Mouse (Mus musculus) spleen, adult 18-20 months (tissue): Measurements from ENCODE around the gene Ccdc177.
"Not testable (repeated sequence)": the region's sequence is repeated elsewhere in the genome, so short reads cannot be mapped to it uniquely, and the experiment has no call there.

Experiments used
- DNase-seq, 2 experiments: peaks; one replicate each; pipeline ENCODE4 v3.0.0; 2022; ENCODE audit warnings: mixed read lengths in 2 of 2

Gene Ccdc177

DNA sequence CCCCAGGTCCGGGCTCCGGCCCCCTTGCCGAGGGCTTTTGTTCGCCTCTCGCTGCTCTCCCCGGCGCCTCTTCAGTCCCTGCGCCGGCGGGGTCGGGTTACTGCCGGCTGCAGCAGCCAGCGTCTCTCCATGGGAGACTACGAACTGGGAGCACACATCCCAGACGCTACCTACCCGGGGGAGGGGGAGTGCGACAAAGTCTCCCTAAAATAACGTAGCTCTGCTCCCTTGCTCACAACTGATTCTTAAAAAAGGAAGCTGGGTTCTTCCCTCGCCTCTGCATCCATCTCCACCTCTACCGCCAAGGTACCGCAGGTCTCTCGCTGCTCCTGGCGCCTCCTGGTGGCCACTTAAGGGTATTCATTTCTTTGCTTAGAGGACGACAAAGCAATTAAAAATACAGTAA lies at the start of gene Ccdc177:
Gene Ccdc177, minus strand, starts transcription at position 292 of the 406 bp plus-strand sequence.
- peak; percentile 33 to 74 for DNase-seq

GRCm38 (mm10) chr12:80810005-80810404 lies 49.5 kb upstream of the Ccdc177 start:
- DNase-seq = no peak

GRCm38 (mm10) chr12:80807451-80808085 lies 47.1 kb upstream of the Ccdc177 start:
- DNase-seq = no peak

- DNase-seq = no peak
Observed at GRCm38 (mm10) chr12:80804861-80805428, 44.5 kb upstream of the Ccdc177 start.

DNA sequence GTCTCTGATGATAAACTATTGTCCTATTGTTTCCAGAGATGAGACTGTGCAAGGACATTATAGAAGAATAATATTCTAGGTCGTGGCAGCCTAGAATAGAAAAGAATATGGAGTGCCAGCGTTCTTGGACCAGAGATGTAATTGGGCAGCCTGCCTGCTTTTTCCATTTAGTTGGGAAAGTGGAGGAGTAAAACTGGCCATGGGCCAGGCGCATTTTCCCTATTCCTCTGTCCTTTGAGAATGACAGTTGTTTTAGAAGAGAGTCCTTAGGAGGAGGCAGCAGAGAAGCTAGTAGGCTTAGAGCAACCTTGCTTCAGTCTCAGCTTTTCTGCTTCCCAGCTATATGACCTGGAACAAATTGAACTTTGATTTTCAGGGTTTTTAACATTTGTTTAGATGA lies 43.4 kb upstream of the Ccdc177 start:
- DNase-seq = no peak

DNA sequence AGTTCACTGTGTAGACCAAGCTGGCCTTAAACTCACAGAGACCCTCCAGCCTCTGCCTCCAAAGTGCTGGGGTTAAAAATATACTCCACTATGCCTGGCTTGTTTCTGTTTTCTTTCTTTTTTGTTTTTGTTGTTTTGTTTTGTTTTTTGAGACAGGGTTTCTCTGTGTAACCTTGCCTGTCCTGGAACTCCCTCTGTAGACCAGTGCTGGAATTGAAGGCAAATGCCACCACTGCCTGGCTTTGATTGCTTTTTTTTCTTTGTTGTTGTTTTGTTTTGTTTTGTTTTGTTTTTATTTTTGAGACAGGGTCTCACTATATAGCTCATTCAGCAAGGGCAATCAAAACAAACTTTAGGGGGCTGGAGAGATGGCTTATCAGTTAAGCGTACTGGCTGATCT lies 41.0 kb upstream of the Ccdc177 start:
- DNase-seq = no peak

DNA sequence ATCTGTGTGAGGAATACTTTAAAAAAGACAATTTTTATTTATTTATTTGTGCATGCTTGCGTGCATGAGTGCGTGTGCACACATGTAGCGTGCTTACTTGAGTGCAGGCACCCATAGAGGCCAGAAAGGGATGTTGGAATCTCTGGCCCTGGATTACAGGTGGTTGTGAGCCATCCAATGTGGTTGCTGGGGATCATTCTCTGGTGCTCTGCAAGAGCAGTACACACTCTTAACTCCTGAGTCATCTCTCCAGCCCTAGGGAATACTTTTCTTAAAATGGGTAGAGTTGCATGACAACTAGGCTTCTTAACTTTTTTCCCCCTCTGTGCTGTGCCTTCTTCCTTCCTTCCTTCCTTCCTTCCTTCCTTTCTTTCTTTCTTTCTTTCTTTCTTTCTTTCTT lies 39.7 kb upstream of the Ccdc177 start:
- no peak for DNase-seq

GRCm38 (mm10) chr12:80798271-80798670 lies 37.8 kb upstream of the Ccdc177 start:
- DNase-seq = no peak

GRCm38 (mm10) chr12:80794935-80795785 lies 34.7 kb upstream of the Ccdc177 start:
- no peak for DNase-seq

- no peak for DNase-seq
Observed at GRCm38 (mm10) chr12:80794522-80794921, 34.0 kb upstream of the Ccdc177 start.

DNA sequence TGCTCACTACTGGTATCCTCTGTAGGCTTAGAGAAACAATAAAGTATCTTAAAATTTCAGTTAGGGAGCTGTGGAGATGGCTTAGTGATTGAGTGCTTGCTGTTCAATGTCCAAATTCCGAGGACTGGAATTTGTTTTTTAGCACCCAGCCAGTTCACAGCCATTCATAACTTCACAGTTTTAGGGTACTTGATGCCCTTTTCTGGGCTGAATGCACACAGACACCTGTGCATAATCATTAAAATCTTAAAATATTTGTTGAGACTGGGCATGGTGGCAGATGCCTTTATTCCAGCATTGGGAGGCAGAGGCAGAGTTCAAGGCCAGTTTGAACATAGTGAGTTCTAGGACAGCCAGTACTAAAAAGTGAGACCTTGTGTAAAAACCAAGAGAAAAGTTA lies 33.0 kb upstream of the Ccdc177 start:
- no peak for DNase-seq

- DNase-seq = peak; percentile 63 to 73
Observed at GRCm38 (mm10) chr12:80792867-80793266, 32.4 kb upstream of the Ccdc177 start.

GRCm38 (mm10) chr12:80791571-80792444 lies 31.3 kb upstream of the Ccdc177 start:
- DNase-seq = no peak

DNA sequence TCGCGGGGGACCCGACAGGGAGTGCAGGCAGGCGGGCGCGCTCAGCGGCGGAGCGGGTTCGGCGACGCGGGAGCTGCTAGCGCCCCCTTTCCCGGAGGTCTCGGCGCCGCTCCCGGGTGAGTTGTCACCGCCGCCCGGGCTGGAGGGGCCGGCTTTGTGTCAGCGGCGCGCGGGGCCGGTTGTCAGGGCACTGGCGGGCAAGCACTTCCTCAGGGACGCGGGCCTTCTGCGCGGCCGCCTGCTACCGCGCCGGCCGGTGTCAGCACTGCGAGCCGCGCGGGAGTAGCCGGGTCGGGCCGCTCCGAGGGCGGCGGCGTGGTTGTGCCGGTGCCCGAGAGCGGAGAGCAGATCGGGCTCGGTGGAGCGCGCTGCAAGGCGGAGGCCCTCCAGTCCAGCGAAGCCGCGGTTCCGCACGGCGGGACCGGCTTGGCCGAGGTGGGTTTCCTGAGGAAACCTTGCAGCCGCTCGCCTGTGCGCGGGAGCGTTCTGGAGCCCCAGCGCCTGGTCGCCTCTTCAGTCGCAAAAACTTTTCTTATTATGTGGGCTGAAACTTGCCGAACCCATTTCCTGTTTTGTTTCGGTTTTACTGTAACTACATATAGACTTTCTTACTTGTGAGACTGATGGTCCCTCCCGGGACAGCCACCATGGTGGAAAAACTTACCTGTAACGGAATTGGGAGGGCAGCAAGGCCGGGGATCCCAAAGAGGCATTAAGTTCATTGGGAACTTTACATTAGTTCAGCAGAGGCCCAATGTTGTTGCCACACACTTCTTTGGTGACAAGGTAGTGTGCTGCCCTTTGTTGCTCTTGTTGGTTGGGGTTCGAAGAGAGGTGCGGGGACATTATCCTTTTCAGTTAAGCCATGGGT lies 30.4 kb upstream of the Ccdc177 start:
- DNase-seq = peak; percentile 59 to 62

DNA sequence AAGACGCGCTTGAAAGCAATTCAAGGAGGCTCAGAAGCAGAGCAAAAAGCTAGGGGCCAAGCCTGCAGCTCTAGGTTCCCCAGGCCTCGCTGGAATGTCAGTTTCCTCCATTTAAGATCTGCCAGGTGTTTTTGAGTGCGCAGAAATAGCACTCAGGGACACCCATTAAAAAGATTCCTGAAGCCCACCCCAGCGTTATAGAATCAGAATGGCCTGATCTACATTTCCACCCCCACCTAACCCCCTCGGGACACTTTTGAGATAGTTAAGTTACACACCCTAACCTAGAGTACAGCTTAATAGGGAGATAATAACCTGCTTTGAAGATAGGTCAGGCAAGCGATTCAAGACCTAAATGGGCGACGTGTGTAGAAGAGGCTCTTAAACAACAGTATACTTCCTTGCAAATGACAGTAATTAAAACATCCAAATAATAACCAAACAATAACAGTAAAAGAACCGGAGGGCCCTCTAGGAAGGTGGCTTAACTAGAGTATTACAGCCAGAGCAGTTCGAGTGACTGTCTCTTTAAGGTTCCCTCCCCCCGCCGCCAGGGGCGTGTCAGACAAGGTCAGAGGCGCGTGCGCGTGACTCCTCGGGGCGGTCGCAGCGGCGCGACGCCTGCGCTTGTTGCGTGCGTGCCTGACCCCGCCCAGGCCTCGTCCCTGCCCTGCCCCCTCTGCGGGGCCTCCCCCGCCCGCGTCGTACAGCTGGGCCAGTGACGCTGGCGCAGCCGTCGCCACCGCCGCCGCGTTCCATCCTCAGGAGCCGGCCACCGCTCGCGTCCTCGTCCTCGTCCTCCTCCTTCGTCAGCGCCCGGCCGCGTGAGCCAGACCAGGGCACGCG lies 29.6 kb upstream of the Ccdc177 start, which contains the start of gene Susd6:
Gene Susd6, plus strand, starts transcription at position 662 of the 846 bp plus-strand sequence.
- peak; percentile 98 to 99 for DNase-seq

GRCm38 (mm10) chr12:80789276-80789675 lies 28.8 kb upstream of the Ccdc177 start:
- DNase-seq = not testable (repeated sequence)

DNA sequence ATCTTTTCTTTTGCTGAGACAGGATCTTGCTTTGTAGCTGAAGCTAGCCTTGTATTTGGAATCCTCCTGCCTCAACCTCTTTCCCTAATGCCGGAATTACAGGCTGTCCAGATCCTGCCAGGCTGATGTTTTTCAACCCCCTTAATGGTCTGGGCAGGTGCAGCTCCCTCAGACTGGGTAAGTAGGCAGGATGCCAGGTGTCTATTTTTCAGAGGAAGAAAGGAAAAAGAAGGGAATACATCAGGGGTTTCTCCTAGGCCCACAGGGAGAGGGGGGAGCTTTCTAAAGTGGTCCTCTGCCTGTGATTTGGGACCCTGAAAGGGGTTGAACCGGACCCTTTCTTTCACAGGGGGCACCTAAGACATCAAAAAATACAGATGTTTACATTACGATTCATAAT lies 27.7 kb upstream of the Ccdc177 start:
- DNase-seq = no peak

GRCm38 (mm10) chr12:80787604-80788003 lies 27.1 kb upstream of the Ccdc177 start:
- DNase-seq = no peak

DNA sequence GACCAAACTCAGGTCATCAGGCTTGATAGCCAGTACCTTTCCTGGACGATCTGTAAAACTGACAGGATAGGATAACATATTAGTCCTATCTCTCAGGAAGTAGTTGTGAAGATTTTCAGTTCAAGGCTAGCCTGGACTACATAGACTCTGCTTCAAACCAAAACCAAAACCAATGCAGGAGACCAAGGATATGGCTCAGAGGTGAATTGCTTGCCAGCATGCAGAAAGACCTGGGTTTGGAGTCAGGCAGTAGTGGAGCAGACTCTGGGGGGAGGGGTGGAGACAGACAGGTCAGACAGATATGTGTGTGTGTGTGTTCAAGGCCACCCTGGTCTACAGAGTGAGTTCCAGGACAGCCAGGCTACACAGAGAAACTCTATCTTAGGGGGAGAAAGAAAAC lies 26.1 kb upstream of the Ccdc177 start:
- DNase-seq = no peak

GRCm38 (mm10) chr12:80785597-80785996 lies 25.1 kb upstream of the Ccdc177 start:
- no peak for DNase-seq

DNA sequence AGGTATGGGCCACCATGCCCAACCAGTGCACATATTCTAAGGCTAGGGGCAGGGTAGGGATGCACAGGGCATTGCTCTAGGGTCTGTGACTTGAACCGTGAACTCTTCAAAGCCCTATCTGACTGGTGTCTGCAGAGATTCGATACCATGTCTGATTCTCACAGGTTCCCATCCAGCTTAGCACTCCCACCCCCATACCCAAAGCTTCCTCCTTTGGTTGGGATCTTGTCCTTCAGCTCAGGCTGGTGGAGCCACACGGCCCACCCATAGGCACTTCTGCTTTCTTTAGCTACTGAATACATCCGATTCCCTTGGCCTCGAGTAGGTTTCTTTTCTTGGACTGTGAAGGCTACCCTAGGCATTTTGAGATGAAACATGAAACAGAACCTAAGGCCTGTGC lies 24.5 kb upstream of the Ccdc177 start:
- no peak for DNase-seq
